Mouse (Mus musculus) liver, embryonic 12.5 days (tissue): Measurements from ENCODE around the gene Cdkal1. TPM values are rescaled to one million over a fixed set of nuclear protein-coding genes. Genes with fewer than 3 reads are reported as not detected.

Experiments
- ATAC-seq: fragments of 200-750 bp; cut with Nextera tagmentation; 2 replicates; pipeline ENCODE4 v1.8.0; 2017; ENCODE audit warnings: moderate number of reproducible peaks, mild to moderate bottlenecking, moderate library complexity
- H3K27ac ChIP-seq: fragments of 300-500 bp; sonication (generic); 2 replicates; pipeline ENCODE4 v1.5.1; 2016; ENCODE audit warnings: mild to moderate bottlenecking
- H3K27me3 ChIP-seq: fragments of 300-500 bp; sonication (generic); replicated peaks from 2 replicates; pipeline ENCODE4 v1.6.1; 2016; ENCODE audit warnings: mild to moderate bottlenecking, moderate library complexity
- H3K36me3 ChIP-seq: fragments of 300-500 bp; sonication (generic); 2 replicates; pipeline ENCODE4 v1.6.1; 2016; ENCODE audit warnings: mild to moderate bottlenecking, moderate library complexity
- H3K4me1 ChIP-seq: fragments of 300-500 bp; sonication (generic); 2 replicates; pipeline ENCODE4 v1.6.1; 2016
- H3K4me2 ChIP-seq: fragments of 300-500 bp; sonication (generic); 2 replicates; pipeline ENCODE4 v1.6.1; 2016; ENCODE audit warnings: mild to moderate bottlenecking, moderate library complexity
- H3K4me3 ChIP-seq: fragments of 300-500 bp; sonication (generic); 2 replicates; pipeline ENCODE4 v1.5.1; 2016; ENCODE audit warnings: mild to moderate bottlenecking, moderate library complexity
- H3K9ac ChIP-seq: fragments of 300-500 bp; sonication (generic); 2 replicates; pipeline ENCODE4 v1.6.1; 2016; ENCODE audit warnings: mild to moderate bottlenecking, moderate library complexity
- H3K9me3 ChIP-seq: fragments of 300-500 bp; sonication (generic); replicated peaks from 2 replicates; pipeline ENCODE4 v1.6.1; 2016; ENCODE audit warnings: mild to moderate bottlenecking, moderate library complexity
- WGBS: fragments of 180-500 bp; shearing (Covaris S2); methylation state at CpG from one replicate; pipeline ENCODE4 v1.1.7; 2016; ENCODE audit not compliant: insufficient replicate concordance; 5-methylcytosine and 5-hydroxymethylcytosine counted together
- polyA plus RNA-seq: library from polyadenylated mRNA; unstranded; fragments of >200 nt; fragmentation: Nextera tagmentation; extraction: Ambion mirVana; gene quantifications from 2 replicates; pipeline ENCODE4 v1.2.1, GENCODE M21; 2016

Gene Cdkal1
- polyA plus RNA-seq, 1 experiment from 2014 or later: 16.0 TPM

DNA sequence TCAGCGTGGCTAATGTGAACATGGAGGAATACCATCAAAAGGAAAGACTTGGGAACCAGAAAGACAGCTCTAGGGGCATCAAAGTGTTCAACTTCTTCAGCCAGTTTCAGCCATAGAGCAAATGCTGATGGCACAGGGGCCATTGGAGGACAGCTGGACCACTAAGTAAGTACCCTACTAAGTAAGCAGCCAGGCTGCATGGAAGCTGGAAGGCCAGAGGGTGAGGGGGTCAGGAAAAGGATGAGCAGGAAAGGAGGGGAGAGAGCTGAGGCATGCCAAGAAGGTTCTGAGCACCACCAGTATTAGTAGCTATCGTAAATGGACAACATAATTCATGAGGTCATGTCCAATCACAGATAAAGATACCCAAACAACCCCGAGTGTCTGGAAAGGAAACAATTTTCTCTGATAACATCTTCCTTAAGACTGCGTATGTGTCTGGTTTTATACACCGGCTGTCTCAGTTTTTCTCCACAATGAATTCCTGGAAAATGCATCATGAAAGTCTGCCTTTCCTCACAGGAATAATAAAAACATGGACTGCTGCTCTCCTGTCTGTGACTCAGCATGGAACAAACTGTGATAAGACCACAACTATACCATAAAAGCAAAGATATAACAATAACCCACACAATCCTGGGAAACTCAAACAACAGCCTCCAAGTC is 352.9 kb downstream of the Cdkal1 start:
- Histone ChIP-seq H3K4me1 (no peaks in the 10 kb centered on the region), H3K27ac (no peak overlapping the region), H3K4me2 (no peak overlapping the region), H3K4me3 (no peak overlapping the region), H3K27me3 (no peaks in the 10 kb centered on the region), H3K9ac (no peak overlapping the region), H3K36me3 (no peaks in the 10 kb centered on the region), H3K9me3 (no peaks in the 10 kb centered on the region)
- ATAC-seq: no peak
- 56% methylated on average over 5 of the region's 5 CpGs for WGBS

DNA sequence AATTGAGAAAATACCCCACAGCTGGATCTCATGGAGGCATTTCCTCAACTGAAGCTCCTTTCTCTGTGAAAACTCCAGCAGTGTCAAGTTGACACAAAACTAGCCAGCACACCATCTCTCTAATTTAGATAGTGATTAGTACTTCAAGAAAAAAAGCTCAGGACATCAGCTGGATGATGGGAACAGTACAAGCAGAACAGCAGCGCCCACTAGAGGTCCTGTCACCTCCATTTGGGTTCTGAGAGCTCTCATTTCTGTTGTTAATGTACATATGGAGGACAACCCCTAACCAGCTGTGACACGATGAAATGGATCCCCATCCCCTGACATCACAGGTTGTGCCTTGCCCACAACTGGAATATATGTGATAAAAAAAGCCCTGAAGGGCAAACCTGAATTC is 354.3 kb downstream of the Cdkal1 start:
- H3K4me1 ChIP-seq: no peaks in the 10 kb centered on the region
- no peak overlapping the region for H3K4me2 ChIP-seq
- H3K9ac ChIP-seq: no peak overlapping the region
- H3K27me3 ChIP-seq: no peaks in the 10 kb centered on the region
- H3K9me3 ChIP-seq: no peaks in the 10 kb centered on the region
- WGBS: 52% methylated on average over 2 of the region's 2 CpGs
- no peak overlapping the region for H3K4me3 ChIP-seq
- ATAC-seq: no peak
- no peaks in the 10 kb centered on the region for H3K36me3 ChIP-seq
- H3K27ac ChIP-seq: no peak overlapping the region

GRCm38 (mm10) chr13:29499750-29500149 is 355.7 kb downstream of the Cdkal1 start:
- H3K4me2 ChIP-seq: no peak overlapping the region
- no peaks in the 10 kb centered on the region for H3K9me3 ChIP-seq
- H3K27ac ChIP-seq: no peak overlapping the region
- no peaks in the 10 kb centered on the region for H3K27me3 ChIP-seq
- WGBS: 79% methylated on average over 2 of the region's 2 CpGs
- H3K9ac ChIP-seq: no peak overlapping the region
- no peaks in the 10 kb centered on the region for H3K36me3 ChIP-seq
- H3K4me3 ChIP-seq: no peak overlapping the region
- no peaks in the 10 kb centered on the region for H3K4me1 ChIP-seq
- no peak for ATAC-seq

- Histone ChIP-seq H3K9me3 (no peaks in the 10 kb centered on the region), H3K36me3 (no peaks in the 10 kb centered on the region), H3K4me2 (no peak overlapping the region), H3K27ac (no peak overlapping the region), H3K4me1 (no peaks in the 10 kb centered on the region), H3K9ac (no peak overlapping the region), H3K4me3 (no peak overlapping the region), H3K27me3 (no peaks in the 10 kb centered on the region)
- no peak for ATAC-seq
- 71% methylated on average over 7 of the region's 7 CpGs for WGBS
These were observed 358.2 kb downstream of the Cdkal1 start for GRCm38 (mm10) chr13:29497286-29497685.

DNA sequence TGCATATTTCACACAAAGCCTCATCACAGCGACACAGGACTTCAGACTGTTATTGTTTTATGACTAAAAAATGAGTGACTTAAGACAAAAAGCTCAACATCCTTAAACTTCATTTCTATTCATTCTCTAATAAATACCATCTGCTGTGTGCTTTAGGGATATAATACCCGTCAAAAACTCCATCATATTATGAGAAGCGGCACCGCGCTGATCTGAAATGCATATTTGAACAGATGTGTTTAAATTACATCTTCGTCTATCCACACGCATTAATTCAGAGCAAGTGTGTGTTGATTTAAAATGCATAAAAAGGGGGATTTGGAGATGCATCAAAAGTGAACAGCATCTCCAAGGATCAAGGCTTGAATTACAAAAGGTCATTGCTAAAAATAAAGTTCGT is 365.1 kb downstream of the Cdkal1 start:
- WGBS: 87% methylated on average over 8 of the region's 8 CpGs
- Histone ChIP-seq H3K4me1 (no peaks in the 10 kb centered on the region), H3K27ac (no peak overlapping the region), H3K9ac (no peak overlapping the region), H3K36me3 (no peaks in the 10 kb centered on the region), H3K27me3 (no peaks in the 10 kb centered on the region), H3K4me3 (no peak overlapping the region), H3K4me2 (no peak overlapping the region), H3K9me3 (no peaks in the 10 kb centered on the region)
- ATAC-seq: no peak

DNA sequence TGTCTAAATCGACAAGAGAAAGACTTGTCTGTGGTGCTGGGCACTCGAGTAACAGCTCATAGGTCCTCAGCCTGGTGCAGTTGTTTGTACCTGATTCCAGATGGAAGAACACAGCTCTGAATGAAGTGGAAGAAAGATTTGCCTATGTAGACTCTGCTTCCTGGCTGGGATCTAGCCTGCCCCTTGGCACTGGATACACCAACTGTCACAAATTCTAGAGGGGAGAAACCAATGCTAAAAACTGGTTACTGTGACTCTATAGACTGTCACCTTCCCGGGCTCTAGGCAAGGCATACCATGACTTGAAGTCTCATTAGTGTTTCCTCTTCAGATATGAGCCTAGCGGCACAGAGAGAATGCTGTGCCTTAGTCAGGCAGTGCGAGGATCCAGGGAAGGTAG is 366.0 kb downstream of the Cdkal1 start:
- H3K27ac ChIP-seq: no peak overlapping the region
- H3K4me3 ChIP-seq: no peak overlapping the region
- WGBS: 72% methylated on average over 5 of the region's 5 CpGs
- H3K4me1 ChIP-seq: no peaks in the 10 kb centered on the region
- H3K36me3 ChIP-seq: no peaks in the 10 kb centered on the region
- no peak for ATAC-seq
- no peaks in the 10 kb centered on the region for H3K27me3 ChIP-seq
- H3K9ac ChIP-seq: no peak overlapping the region
- H3K9me3 ChIP-seq: no peaks in the 10 kb centered on the region
- no peak overlapping the region for H3K4me2 ChIP-seq

DNA sequence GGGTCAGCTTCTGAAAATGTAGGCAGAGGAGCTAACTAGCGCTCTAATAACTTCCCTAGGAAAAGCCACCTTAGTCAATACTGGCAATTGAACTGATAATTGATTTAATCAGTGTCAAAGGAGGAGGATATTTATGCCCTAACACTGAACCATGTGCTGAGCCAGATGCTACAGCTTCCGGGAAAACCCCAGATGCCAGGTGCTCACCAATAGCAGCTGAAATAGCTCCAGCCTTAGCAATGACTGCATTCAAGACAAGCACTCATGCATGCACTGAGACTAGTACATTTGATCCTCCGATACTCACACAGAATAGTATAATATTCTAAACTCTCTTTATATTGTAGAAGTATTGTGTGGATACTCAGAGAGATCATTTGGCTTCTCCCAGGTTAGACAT is 368.8 kb downstream of the Cdkal1 start:
- Histone ChIP-seq H3K27me3 (no peaks in the 10 kb centered on the region), H3K27ac (no peak overlapping the region), H3K4me1 (no peaks in the 10 kb centered on the region), H3K9me3 (no peaks in the 10 kb centered on the region), H3K4me2 (no peak overlapping the region), H3K9ac (no peak overlapping the region), H3K36me3 (no peaks in the 10 kb centered on the region), H3K4me3 (no peak overlapping the region)
- ATAC-seq: no peak
- 84% methylated on average over 3 of the region's 3 CpGs for WGBS

DNA sequence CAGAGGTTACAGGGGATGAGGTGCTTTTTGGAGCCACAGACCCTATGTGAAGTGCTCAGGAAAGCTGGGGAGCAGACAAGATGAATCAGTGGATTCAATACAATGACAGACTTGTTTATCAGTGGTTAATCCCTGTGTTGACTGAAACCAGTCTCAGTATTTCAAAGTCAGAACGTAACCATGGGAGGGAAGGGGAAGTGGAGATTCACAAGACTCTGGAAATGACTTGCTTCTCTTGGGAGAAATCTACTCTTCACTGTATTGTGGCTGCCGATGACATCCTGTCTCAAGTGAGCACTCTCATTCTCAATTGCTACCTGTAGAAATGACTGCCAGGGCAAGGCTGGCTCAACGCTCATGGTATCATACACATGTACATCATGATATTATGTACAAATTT is 371.5 kb downstream of the Cdkal1 start:
- ATAC-seq: no peak
- no peaks in the 10 kb centered on the region for H3K27me3 ChIP-seq
- H3K4me1 ChIP-seq: no peaks in the 10 kb centered on the region
- H3K36me3 ChIP-seq: no peaks in the 10 kb centered on the region
- no peak overlapping the region for H3K27ac ChIP-seq
- no peak overlapping the region for H3K4me2 ChIP-seq
- H3K4me3 ChIP-seq: no peak overlapping the region
- no peak overlapping the region for H3K9ac ChIP-seq
- no peaks in the 10 kb centered on the region for H3K9me3 ChIP-seq
- 68% methylated on average over 3 of the region's 3 CpGs for WGBS

DNA sequence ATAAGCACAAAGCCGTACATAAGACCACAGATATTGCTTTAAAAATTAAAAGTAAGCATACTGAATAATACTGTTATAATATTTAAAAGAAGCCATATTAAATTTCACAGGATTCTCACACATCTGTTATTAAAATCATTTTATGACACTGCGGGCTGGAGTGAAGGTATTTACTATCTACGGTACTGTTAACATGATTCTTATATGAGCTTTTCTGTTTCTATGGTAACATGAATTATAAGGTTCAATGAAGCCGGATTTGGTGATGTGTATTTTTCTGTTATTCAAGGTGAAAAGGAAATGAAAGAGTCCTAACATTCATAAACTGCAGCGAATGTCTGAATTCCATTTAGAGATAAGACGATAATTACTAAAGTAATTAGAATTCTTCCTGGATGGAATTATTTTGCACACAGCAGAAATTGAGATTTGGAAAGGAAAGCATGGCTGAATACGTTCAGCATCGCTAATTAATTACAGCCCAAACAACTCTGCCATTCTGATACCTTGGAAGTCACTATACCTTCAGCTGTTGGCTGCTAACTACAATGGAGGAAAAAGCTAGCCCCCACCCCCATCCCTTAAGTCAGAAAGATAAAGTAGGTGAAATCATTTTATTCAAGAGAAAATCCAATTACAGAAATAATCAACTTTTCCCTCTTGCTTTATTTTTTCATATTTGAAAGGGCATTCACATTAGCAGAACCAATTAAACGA is 373.2 kb downstream of the Cdkal1 start:
- no peak overlapping the region for H3K9ac ChIP-seq
- H3K27ac ChIP-seq: no peak overlapping the region
- no peaks in the 10 kb centered on the region for H3K27me3 ChIP-seq
- no peak for ATAC-seq
- H3K36me3 ChIP-seq: no peaks in the 10 kb centered on the region
- H3K4me3 ChIP-seq: no peak overlapping the region
- WGBS: 81% methylated on average over 9 of the region's 9 CpGs
- no peaks in the 10 kb centered on the region for H3K9me3 ChIP-seq
- H3K4me1 ChIP-seq: no peaks in the 10 kb centered on the region
- H3K4me2 ChIP-seq: no peak overlapping the region

DNA sequence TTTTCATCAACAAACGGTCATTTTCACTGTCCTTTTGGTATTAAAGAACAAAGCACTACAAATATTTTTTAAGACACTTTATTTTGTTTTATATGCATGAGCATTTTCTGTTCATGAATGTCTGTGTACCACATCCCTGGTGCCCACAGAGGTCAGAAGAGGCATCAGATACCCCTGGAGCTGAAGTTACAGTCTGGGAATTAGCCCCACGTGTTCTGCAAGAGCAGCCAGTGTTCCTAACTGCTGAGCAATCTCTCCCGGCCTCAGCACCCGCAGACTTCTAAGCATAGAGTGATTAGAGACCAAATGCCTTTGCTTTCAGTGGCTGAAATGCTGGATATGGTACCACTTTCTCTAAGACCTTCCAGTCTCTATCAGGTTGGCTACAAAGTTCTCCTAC is 379.1 kb downstream of the Cdkal1 start:
- Histone ChIP-seq H3K36me3 (no peaks in the 10 kb centered on the region), H3K27me3 (no peaks in the 10 kb centered on the region), H3K27ac (no peak overlapping the region), H3K4me2 (no peak overlapping the region), H3K9me3 (no peaks in the 10 kb centered on the region), H3K4me1 (no peaks in the 10 kb centered on the region), H3K9ac (no peak overlapping the region), H3K4me3 (no peak overlapping the region)
- 70% methylated on average over 4 of the region's 4 CpGs for WGBS
- no peak for ATAC-seq

- WGBS: 81% methylated on average over 9 of the region's 9 CpGs
- no peak overlapping the region for H3K4me2 ChIP-seq
These were observed 381.2 kb downstream of the Cdkal1 start for GRCm38 (mm10) chr13:29474301-29474700.

DNA sequence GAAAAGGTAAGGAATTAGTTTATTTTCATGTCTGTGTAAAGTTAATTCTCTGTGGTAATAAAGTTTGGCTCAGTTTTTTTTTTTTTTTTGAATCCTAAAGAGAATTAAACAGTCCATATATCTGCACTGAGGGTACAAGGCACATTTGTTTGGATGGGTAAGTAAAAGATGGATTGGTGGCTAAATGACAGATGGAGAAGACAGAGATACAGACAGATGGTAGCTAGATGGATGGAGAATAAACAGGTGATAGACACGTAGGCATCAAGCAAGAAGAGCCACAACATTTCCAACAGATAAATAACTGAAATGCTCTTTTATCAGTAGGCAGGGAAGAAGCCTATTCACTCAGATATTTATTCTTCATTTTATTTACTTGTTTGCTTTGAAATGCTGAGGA is 381.7 kb downstream of the Cdkal1 start:
- H3K9ac ChIP-seq: no peak overlapping the region
- no peak overlapping the region for H3K27ac ChIP-seq
- WGBS: 71% methylated on average over 1 of the region's 1 CpGs
- H3K4me1 ChIP-seq: no peaks in the 10 kb centered on the region
- H3K4me2 ChIP-seq: no peak overlapping the region
- H3K4me3 ChIP-seq: no peak overlapping the region
- no peaks in the 10 kb centered on the region for H3K36me3 ChIP-seq
- no peak for ATAC-seq
- no peaks in the 10 kb centered on the region for H3K27me3 ChIP-seq
- H3K9me3 ChIP-seq: no peaks in the 10 kb centered on the region

More at GRCm38 (mm10) chr13:29474301-29474700, 381.2 kb downstream of the Cdkal1 start:
- Histone ChIP-seq H3K4me1 (no peaks in the 10 kb centered on the region), H3K9me3 (no peaks in the 10 kb centered on the region), H3K9ac (no peak overlapping the region), H3K27me3 (no peaks in the 10 kb centered on the region), H3K27ac (no peak overlapping the region), H3K4me3 (no peak overlapping the region), H3K36me3 (no peaks in the 10 kb centered on the region)
- no peak for ATAC-seq

DNA sequence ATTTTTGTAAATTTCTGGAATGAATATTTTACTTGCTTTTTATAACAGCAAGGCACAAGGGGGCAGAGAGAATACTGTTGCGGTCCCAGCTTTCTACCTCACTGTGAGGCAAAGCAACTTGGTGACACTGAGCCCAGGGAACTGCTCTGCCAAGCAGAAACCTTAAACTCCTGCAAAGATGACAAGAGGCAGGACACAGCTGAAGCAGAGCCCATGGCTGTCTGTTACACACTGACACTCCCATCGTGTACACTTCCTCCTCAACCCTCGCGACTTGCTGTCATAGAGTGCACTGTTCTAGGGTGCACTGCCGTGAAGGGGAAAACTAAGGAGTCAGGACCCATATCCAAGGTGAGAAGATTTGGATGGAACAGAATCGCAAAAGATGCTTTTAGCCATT is 393.2 kb downstream of the Cdkal1 start:
- no peak for ATAC-seq
- no peaks in the 10 kb centered on the region for H3K36me3 ChIP-seq
- 58% methylated on average over 6 of the region's 6 CpGs for WGBS

More for the DNA sequence above, 393.2 kb downstream of the Cdkal1 start:
- Histone ChIP-seq H3K9me3 (no peaks in the 10 kb centered on the region), H3K9ac (no peak overlapping the region), H3K27ac (no peak overlapping the region), H3K4me2 (no peak overlapping the region), H3K4me1 (peaks cover 18% of the 10 kb centered on the region), H3K27me3 (no peaks in the 10 kb centered on the region), H3K4me3 (no peak overlapping the region)
